Mouse (Mus musculus) hindbrain, embryonic 10.5 days (tissue): ENCODE measurements at regions not wholly inside any gene's neighbourhood (a gene's known extent, or its start where the extent isn't known, plus 50 kb on each side); places are given as distances from the start of the nearest gene placed in this dataset.
A peak's percentile ranks its signal among the peaks of the same experiment; 100 is the strongest.
"Not testable (repeated sequence)": the region's sequence is repeated elsewhere in the genome, so short reads cannot be mapped to it uniquely, and the experiment has no call there.

ENCODE experiments used
- DNase-seq: peaks from one replicate; pipeline ENCODE4 v3.0.0-alpha.2; 2017; ENCODE audit warnings: low spot score
- H3K27ac ChIP-seq: fragments of 300-500 bp; sonication (generic); 2 replicates; pipeline ENCODE4 v1.5.1; 2016; ENCODE audit warnings: mild to moderate bottlenecking, moderate library complexity
- H3K27me3 ChIP-seq: fragments of 300-500 bp; sonication (generic); 2 replicates; pipeline ENCODE4 v1.6.1; 2016; ENCODE audit warnings: mild to moderate bottlenecking; ENCODE audit not compliant: poor library complexity, insufficient read depth, severe bottlenecking
- H3K36me3 ChIP-seq: fragments of 300-500 bp; sonication (generic); 2 replicates; pipeline ENCODE4 v1.6.1; 2016; ENCODE audit warnings: mild to moderate bottlenecking, moderate library complexity
- H3K4me1 ChIP-seq: fragments of 300-500 bp; sonication (generic); replicated peaks from 2 replicates; pipeline ENCODE4 v1.6.1; 2016; ENCODE audit warnings: mild to moderate bottlenecking
- H3K4me3 ChIP-seq: fragments of 300-500 bp; sonication (generic); 2 replicates; pipeline ENCODE4 v1.5.1; 2016; ENCODE audit warnings: mild to moderate bottlenecking, moderate library complexity
- H3K9me3 ChIP-seq: fragments of 300-500 bp; sonication (generic); 2 replicates; pipeline ENCODE4 v1.6.1; 2016; ENCODE audit warnings: mild to moderate bottlenecking, moderate library complexity
- WGBS: fragments of 180-500 bp; shearing (Covaris S2); methylation state at CpG from one replicate; pipeline ENCODE4 v1.1.7; 2016; 5-methylcytosine and 5-hydroxymethylcytosine counted together

DNA sequence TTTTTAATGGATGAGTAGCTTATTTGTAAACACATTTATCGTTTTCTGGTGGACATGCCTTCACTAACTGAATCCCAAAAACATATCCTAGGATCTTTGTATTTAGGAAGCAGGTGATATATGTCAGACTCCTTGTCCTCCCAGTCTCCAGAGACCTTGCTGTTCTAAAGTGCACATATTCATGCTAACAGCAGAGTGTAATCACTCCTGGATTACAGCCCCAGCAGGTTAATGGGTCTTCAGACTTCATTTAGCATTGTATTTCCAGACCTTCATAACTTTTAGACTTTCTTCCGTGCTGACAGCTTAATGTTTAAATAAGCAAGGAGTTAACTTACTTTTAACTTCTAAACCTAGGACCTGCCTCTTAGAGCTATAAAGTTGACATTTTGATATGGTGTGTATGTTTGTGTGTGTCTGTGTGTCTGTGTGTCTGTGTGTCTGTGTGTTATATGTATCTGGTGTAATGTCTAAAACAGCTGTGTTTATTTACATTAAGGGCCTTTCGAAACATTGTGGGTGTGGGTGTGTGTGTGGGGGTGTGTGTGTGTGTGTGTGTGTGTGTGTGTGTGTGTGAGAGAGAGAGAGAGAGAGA is 398.3 kb downstream of the Gm4340 start:
- H3K36me3 ChIP-seq = no peaks in the 10 kb centered on the region
- DNase-seq = no peak
- H3K4me3 ChIP-seq = no peak overlapping the region
- H3K4me1 ChIP-seq = no peaks in the 10 kb centered on the region
- H3K27me3 ChIP-seq = no peaks in the 10 kb centered on the region
- 83% methylated on average over 3 of the region's 3 CpGs for WGBS
- no peak overlapping the region for H3K27ac ChIP-seq
- peaks cover 4% of the 10 kb centered on the region; the same call in 1 of the 2 replicates for H3K9me3 ChIP-seq

DNA sequence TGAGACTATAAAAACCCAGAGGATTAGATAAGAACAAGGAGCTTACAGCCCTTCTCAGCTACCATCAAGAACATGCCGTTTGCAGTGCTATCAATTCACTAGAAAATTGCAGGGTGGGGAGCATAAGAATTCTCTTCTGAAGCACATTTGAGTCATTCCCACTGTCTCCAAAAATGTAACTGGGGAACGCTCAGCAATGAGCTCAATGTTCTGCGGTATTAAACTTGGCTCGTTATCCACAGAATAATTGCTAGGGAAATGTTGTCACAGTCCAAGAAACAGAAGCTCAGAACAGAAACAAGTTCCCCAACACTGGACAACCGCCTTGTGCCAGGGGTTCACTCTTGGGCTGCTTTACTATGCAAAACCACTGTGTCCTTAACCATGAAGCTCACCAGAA is 402.1 kb downstream of the Gm4340 start:
- Histone ChIP-seq H3K27me3 (no peaks in the 10 kb centered on the region), H3K36me3 (no peaks in the 10 kb centered on the region), H3K4me3 (no peak overlapping the region), H3K4me1 (no peaks in the 10 kb centered on the region), H3K9me3 (no peaks in the 10 kb centered on the region), H3K27ac (no peak overlapping the region)
- 93% methylated on average over 5 of the region's 5 CpGs for WGBS
- no peak for DNase-seq

DNA sequence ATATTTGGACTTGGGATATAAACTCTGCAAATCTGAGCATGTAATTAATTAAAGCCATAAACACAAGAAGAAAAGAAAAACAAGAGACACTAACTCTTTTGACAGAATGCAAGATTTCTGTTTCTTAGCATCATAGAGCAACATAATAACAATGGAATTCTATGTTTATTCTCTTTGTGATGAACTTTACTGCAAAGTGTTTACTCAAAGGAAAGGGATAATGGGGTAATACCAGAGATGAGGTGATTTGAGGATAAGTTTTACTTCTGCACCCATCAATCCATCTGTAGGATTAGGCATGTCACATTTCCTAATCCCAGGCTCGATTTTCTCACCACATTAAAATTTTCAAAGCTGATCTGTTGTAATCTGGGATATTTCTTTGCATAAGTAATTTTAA is 433.8 kb downstream of the Gm4340 start:
- no peaks in the 10 kb centered on the region for H3K9me3 ChIP-seq
- H3K4me1 ChIP-seq = no peaks in the 10 kb centered on the region
- no peak overlapping the region for H3K27ac ChIP-seq
- DNase-seq = no peak
- 60% methylated on average over 1 of the region's 1 CpGs for WGBS
- no peaks in the 10 kb centered on the region for H3K36me3 ChIP-seq
- no peaks in the 10 kb centered on the region for H3K27me3 ChIP-seq
- H3K4me3 ChIP-seq = no peak overlapping the region

DNA sequence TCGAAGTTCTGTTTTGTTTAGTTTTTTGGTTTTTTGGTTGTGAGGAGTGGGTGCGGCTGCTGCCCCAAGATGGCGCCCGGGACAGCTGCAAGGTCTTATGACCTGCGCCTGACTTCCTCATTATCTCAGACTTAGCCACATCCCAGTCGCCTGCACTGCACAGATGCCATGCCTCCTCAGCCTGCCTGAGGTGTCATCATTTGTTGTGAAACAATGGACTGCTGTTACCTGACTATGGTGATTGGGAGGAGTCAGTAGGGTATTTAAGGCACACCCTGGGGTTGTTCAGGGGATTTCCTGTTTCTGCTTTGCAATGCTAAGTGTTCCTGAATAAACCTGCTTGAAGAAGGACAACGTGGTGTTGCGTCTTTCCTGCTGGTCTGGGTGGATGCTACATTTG is 457.2 kb downstream of the Gm4340 start:
- Histone ChIP-seq H3K27ac (no peak overlapping the region), H3K27me3 (no peaks in the 10 kb centered on the region), H3K4me1 (no peaks in the 10 kb centered on the region), H3K4me3 (no peak overlapping the region), H3K36me3 (no peaks in the 10 kb centered on the region), H3K9me3 (no peaks in the 10 kb centered on the region)
- WGBS = 89% methylated on average over 8 of the region's 8 CpGs
- DNase-seq = no peak

GRCm38 (mm10) chr10:104660298-104660697 is 466.5 kb downstream of the Gm4340 start:
- Histone ChIP-seq H3K9me3 (no peaks in the 10 kb centered on the region), H3K4me1 (no peaks in the 10 kb centered on the region), H3K27ac (no peak overlapping the region), H3K36me3 (no peaks in the 10 kb centered on the region), H3K27me3 (no peaks in the 10 kb centered on the region), H3K4me3 (no peak overlapping the region)
- 75% methylated on average over 7 of the region's 7 CpGs for WGBS
- DNase-seq = no peak

DNA sequence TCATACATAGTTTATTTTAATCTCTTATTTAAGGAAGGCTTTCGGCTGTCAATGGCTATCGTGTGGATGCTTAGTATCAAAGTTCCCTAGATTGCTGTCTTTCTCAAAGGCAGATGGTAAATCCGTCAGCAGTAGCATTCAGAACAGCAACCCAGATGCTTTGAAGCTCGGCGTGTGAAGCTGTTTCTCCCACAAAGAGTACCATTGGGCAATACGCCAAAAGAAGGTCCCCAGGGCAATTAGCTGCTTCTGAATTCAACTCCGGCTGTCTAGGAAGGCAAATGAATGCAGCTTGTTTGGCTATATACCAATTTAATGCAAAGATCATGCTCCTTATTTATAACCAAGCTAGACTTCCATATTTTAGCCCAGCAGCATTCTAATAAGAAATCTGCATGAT is 467.8 kb downstream of the Gm4340 start:
- no peaks in the 10 kb centered on the region for H3K4me1 ChIP-seq
- WGBS = 59% methylated on average over 7 of the region's 7 CpGs
- no peaks in the 10 kb centered on the region for H3K9me3 ChIP-seq
- H3K27me3 ChIP-seq = no peaks in the 10 kb centered on the region
- H3K27ac ChIP-seq = no peak overlapping the region
- no peaks in the 10 kb centered on the region for H3K36me3 ChIP-seq
- peak; percentile 5 for DNase-seq
- no peak overlapping the region for H3K4me3 ChIP-seq

DNA sequence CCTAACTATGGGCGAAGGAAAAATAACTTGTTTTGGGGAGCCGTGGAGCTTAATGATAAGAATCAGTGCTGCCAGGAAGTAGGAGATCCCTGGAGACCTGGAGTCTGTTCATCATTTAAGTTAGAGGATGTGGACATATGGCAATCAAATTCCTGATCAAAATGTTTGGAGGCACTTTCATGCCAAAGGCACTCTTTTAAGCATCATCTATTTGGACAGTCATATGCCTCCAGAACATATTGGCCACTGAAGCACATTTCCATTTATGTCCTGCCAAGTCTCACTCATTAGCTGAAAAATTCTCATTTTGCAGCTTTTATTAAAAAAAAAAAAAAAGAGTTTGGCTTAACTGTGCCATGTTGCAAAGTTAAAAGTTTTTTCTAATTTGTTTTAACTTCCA is 474.4 kb downstream of the Gm4340 start:
- Histone ChIP-seq H3K9me3 (no peaks in the 10 kb centered on the region), H3K4me1 (no peaks in the 10 kb centered on the region), H3K27me3 (no peaks in the 10 kb centered on the region), H3K36me3 (no peaks in the 10 kb centered on the region), H3K27ac (no peak overlapping the region), H3K4me3 (no peak overlapping the region)
- WGBS = 87% methylated on average over 2 of the region's 2 CpGs
- no peak for DNase-seq

DNA sequence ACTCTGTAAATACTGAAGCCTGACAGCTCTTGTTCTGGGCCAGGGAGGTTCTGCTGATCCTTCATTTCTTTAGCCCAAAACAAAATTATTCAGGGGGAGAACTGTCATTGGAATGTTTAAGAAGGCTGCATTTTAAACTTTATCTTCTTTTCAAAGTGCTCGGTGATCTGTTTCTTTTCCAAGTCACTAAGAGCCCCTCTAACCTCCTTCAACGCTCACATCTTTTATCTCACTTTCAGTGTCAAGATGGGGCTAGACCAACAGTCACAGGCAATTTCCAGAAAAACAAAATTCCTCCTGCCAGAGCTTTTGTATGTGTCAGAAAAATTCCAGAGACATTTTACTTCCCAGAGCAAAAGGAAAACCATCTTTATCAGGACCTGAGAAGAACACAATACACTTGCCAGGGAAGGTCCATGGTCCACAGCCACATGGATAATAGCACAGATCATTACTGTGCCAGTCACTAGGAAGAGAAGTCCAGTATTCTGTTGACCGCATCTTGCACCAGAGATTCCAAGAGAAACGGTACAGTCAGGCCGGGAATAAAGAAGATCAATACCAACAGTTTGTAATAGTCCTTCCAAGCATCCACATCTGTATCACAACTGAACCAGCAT is 491.0 kb downstream of the Gm4340 start:
- Histone ChIP-seq H3K27me3 (no peaks in the 10 kb centered on the region), H3K4me3 (no peak overlapping the region), H3K27ac (no peak overlapping the region), H3K4me1 (no peaks in the 10 kb centered on the region), H3K9me3 (no peaks in the 10 kb centered on the region), H3K36me3 (no peaks in the 10 kb centered on the region)
- DNase-seq = no peak
- 86% methylated on average over 5 of the region's 5 CpGs for WGBS

DNA sequence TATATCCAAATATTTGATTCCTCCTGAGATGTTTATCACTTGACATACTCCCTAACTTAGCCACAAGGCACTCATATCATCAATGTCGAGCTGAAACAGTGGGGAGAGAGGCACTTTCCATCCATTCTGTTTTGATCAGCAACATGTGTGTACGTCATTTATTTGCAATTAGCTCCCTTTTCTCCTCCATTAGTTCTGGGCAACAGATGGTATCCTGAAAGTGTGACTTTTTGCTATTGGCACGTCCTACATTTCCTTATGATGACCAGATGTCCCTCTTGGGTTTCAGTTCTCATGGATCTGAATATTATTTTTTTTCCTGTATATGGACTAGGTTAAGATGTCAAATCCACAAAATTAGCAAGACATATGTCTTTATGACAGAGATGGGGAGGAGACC is 492.0 kb downstream of the Gm4340 start:
- WGBS = 72% methylated on average over 3 of the region's 3 CpGs
- Histone ChIP-seq H3K27me3 (no peaks in the 10 kb centered on the region), H3K4me3 (no peak overlapping the region), H3K4me1 (no peaks in the 10 kb centered on the region), H3K36me3 (no peaks in the 10 kb centered on the region), H3K9me3 (no peaks in the 10 kb centered on the region), H3K27ac (no peak overlapping the region)
- DNase-seq = no peak

GRCm38 (mm10) chr10:104686669-104687068 is 492.8 kb downstream of the Gm4340 start:
- Histone ChIP-seq H3K36me3 (no peaks in the 10 kb centered on the region), H3K4me3 (no peak overlapping the region), H3K4me1 (no peaks in the 10 kb centered on the region), H3K9me3 (no peaks in the 10 kb centered on the region), H3K27me3 (no peaks in the 10 kb centered on the region), H3K27ac (no peak overlapping the region)
- no peak for DNase-seq
- WGBS = 96% methylated on average over 6 of the region's 6 CpGs

DNA sequence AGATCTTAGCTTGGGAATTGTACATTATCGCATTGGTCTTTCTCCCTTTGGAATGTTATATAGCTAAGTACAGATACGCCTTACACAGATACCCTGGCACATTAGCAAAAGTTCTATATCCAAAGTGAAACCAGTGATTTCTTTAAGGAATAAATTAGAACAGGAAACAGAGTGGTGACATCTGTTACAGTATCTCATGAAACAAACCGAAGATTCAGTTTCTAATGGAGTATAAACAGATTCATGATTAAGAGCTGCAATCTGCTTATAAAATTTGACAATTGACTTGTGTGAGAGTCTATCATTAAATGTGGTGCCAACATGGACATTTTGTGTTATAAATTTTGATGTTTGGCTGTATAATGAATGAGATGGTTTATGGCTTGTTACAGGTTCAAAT is 501.1 kb downstream of the Gm4340 start:
- no peak overlapping the region for H3K27ac ChIP-seq

DNA sequence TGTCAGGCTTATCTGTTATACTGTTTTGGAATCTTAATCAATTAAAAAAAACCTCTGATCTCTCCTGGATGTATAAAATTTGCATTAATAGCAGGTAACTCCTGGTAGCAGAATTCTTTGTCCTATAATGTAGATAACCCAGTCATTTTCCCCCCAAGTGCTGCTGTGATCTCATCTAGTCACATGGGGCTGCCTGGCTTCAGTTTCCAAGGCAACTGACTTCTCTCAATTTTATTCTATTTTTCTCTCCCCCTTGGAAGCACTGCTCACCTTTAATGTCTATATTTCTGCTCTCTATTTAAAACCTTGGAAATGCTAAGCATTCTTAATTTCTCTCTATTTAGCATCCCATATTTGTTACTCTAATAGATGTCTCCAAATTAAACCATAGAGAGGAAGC is 515.1 kb downstream of the Gm4340 start:
- no peak for DNase-seq
- H3K4me1 ChIP-seq = peaks cover 6% of the 10 kb centered on the region
- no peaks in the 10 kb centered on the region for H3K27me3 ChIP-seq
- no peak overlapping the region for H3K4me3 ChIP-seq
- no peaks in the 10 kb centered on the region for H3K9me3 ChIP-seq
- no peaks in the 10 kb centered on the region for H3K36me3 ChIP-seq
- H3K27ac ChIP-seq = no peak overlapping the region

More for the DNA sequence above, 501.1 kb downstream of the Gm4340 start:
- H3K27me3 ChIP-seq = no peaks in the 10 kb centered on the region
- no peaks in the 10 kb centered on the region for H3K9me3 ChIP-seq
- H3K4me3 ChIP-seq = no peak overlapping the region
- no peak for DNase-seq
- 93% methylated on average over 3 of the region's 3 CpGs for WGBS
- H3K36me3 ChIP-seq = no peaks in the 10 kb centered on the region
- H3K4me1 ChIP-seq = no peaks in the 10 kb centered on the region

DNA sequence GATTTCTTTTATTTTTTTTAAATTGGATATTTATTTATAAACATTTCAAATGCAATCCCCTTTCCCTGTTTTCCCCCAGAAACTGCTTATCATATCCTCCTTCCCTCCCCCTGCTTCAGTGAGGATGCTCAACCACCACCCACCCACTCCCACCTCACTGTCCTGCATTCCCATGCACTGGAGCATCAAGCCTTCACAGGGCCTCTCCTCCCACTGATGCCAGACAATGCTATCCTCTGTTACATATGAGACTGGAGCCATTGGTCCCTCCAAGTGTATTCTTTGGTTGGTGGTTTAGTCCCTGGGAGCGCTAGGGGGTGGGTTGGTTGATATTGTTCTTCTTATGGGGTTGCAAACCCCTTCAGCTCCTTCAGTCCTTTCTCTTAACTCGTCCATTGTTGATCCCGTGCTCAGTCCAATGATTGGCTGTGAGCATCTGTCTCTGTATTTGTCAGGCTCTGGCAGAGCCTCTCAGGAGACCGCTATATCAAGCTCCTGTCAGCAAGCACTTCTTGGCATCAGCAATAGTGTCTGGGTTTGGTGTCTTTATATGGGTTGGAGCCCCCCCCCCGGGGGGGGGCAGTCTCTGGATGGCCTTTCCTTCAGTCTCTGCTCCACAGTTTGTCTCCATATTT is 519.6 kb downstream of the Gm4340 start:
- H3K27ac ChIP-seq, H3K4me3 ChIP-seq: not testable (repeated sequence)

More for the DNA sequence above, 519.6 kb downstream of the Gm4340 start:
- not testable (repeated sequence) for H3K36me3 ChIP-seq, H3K27me3 ChIP-seq, H3K9me3 ChIP-seq, H3K4me1 ChIP-seq
- 40% methylated on average over 5 of the region's 5 CpGs for WGBS
- peak; percentile 12 for DNase-seq
